Mouse (Mus musculus) small intestine, adult 2 months (tissue): ENCODE results near the gene Fhod1. TPM values are rescaled to one million over a fixed set of nuclear protein-coding genes. Genes with fewer than 3 reads are reported as not detected.
A peak's percentile ranks its signal among the peaks of the same experiment; 100 is the strongest.

Experiments
- H3K27ac ChIP-seq: fragments of 200-500 bp; 2 replicates; pipeline ENCODE4 v1.5.1; 2012; ENCODE audit warnings: low read depth, low read length, control low read depth, inconsistent platforms; ENCODE audit not compliant: insufficient read depth
- H3K27me3 ChIP-seq: fragments of 200-500 bp; 2 replicates; pipeline ENCODE4 v1.6.1; 2012; ENCODE audit warnings: mild to moderate bottlenecking, moderate library complexity, low read length, inconsistent platforms; ENCODE audit not compliant: control insufficient read depth, insufficient read depth
- H3K36me3 ChIP-seq: fragments of 200-500 bp; 2 replicates; pipeline ENCODE4 v1.6.1; 2012; ENCODE audit warnings: mild to moderate bottlenecking, low read length, control low read depth, inconsistent platforms; ENCODE audit not compliant: control insufficient read depth, insufficient read depth
- H3K4me1 ChIP-seq: fragments of 200-500 bp; 2 replicates; pipeline ENCODE4 v1.6.1; 2012; ENCODE audit warnings: low read length, inconsistent platforms, mixed read lengths; ENCODE audit not compliant: control insufficient read depth, insufficient read depth, insufficient read length
- H3K4me3 ChIP-seq: fragments of 200-500 bp; 2 replicates; pipeline ENCODE4 v1.5.1; 2012; ENCODE audit warnings: low read depth, mild to moderate bottlenecking, control low read depth, inconsistent platforms, low read length, moderate library complexity
- CTCF ChIP-seq: fragments of 200-500 bp; IDR thresholded peaks from 2 replicates; pipeline ENCODE4 v1.5.1; 2012; ENCODE audit warnings: low read depth, mild to moderate bottlenecking, control low read depth, inconsistent platforms, low read length, moderate library complexity, mixed read lengths; ENCODE audit not compliant: insufficient replicate concordance, insufficient read length; ENCODE audit errors: extremely low read depth
- POLR2A ChIP-seq: fragments of 200-500 bp; IDR thresholded peaks from 2 replicates; pipeline ENCODE4 v1.6.1; 2012; ENCODE audit warnings: low read depth, mild to moderate bottlenecking, control low read depth, inconsistent platforms, low read length, moderate library complexity
- WGBS: fragments of 180-500 bp; shearing (Covaris S2); methylation state at CpG from one replicate; pipeline ENCODE4 v1.1.7; 2018; 5-methylcytosine and 5-hydroxymethylcytosine counted together
- polyA plus RNA-seq: library from polyadenylated mRNA; depleted of rRNA; stranded (reverse); fragments of >200 nt; gene quantifications from 2 replicates; pipeline ENCODE4 v1.2.3, GENCODE M21; 2012; rRNA removed

Fhod1 gene
- polyA plus RNA-seq, 1 experiment, result 19.6 TPM

DNA sequence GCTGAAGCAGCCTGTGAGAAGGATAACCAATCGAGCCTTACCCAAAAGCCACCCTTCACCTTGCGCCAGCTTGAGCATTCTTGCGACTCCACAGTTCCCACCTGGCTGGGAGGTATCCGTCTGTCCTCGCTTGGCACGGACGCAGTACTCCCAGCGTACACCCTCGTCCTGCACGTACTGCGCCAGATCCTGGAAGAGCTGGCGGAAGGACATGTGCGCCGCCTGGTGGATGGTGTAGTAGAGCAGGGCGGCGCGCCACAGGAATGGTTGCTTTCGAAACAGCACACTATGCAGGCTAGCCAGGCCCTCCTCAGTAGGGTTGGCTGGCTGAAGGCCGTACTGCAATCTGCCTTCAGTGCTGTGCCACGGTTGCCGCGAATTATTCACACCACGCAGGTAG, 64.7 kb downstream of the Fhod1 start:
- TF ChIP-seq POLR2A, result no peak
- TF ChIP-seq CTCF, result peak; percentile 73
- 37% methylated on average over 23 of the region's 23 CpGs for WGBS
- Histone ChIP-seq H3K36me3 (no peaks in the 10 kb centered on the region), H3K27me3 (no peaks in the 10 kb centered on the region), H3K4me1 (peaks cover 13% of the 10 kb centered on the region; the same call in 1 of the 2 replicates), H3K27ac (no peak overlapping the region), H3K4me3 (peak overlapping the region; percentile 17; the same call in 1 of the 2 replicates)

- H3K36me3 ChIP-seq, result no peaks in the 10 kb centered on the region
- H3K27ac ChIP-seq, result no peak overlapping the region
- TF ChIP-seq CTCF (no peak), POLR2A (no peak)
- peaks cover 4% of the 10 kb centered on the region; the same call in 1 of the 2 replicates for H3K27me3 ChIP-seq
- WGBS, result 88% methylated on average over 4 of the region's 4 CpGs
- peaks cover 13% of the 10 kb centered on the region; the same call in 1 of the 2 replicates for H3K4me1 ChIP-seq
- H3K4me3 ChIP-seq, result no peak overlapping the region
Measured at GRCm38 (mm10) chr8:105282239-105282638, 65.5 kb downstream of the Fhod1 start.

- Histone ChIP-seq H3K27me3 (peaks cover 8% of the 10 kb centered on the region), H3K27ac (no peak overlapping the region), H3K36me3 (no peaks in the 10 kb centered on the region), H3K4me1 (peaks cover 13% of the 10 kb centered on the region; the same call in 1 of the 2 replicates), H3K4me3 (no peak overlapping the region)
- no peak for TF ChIP-seq CTCF
- no peak for TF ChIP-seq POLR2A
- WGBS, result 92% methylated on average over 12 of the region's 12 CpGs
Measured at GRCm38 (mm10) chr8:105281821-105282220, 65.9 kb downstream of the Fhod1 start.

- Histone ChIP-seq H3K27me3 (peaks cover 11% of the 10 kb centered on the region), H3K36me3 (no peaks in the 10 kb centered on the region), H3K27ac (no peak overlapping the region), H3K4me1 (peaks cover 19% of the 10 kb centered on the region), H3K4me3 (no peak overlapping the region)
- TF ChIP-seq CTCF (no peak), POLR2A (no peak)
- WGBS, result 82% methylated on average over 3 of the region's 3 CpGs
Measured at GRCm38 (mm10) chr8:105280567-105280966, 67.2 kb downstream of the Fhod1 start.

Other genes starting within 250 kb of the Fhod1 start
- gene Ces4a, start 216.2 kb downstream of the Fhod1 start, polyA plus RNA-seq, result not detected in 2 replicates
- 2.3 and 2.9 TPM in 2 replicates for gene Cbfb, start 177.3 kb downstream of the Fhod1 start, polyA plus RNA-seq
- 6.3 and 9.4 TPM in 2 replicates for gene D230025D16Rik, start 122.8 kb downstream of the Fhod1 start, polyA plus RNA-seq
- gene B3gnt9, start 92.8 kb downstream of the Fhod1 start, polyA plus RNA-seq, result 8.6 and 13.8 TPM in 2 replicates
- 62.7 and 112 TPM in 2 replicates for gene Tradd, start 83.3 kb downstream of the Fhod1 start, polyA plus RNA-seq
- 12.4 and 34.9 TPM in 2 replicates for gene Fbxl8, start 83.3 kb downstream of the Fhod1 start, polyA plus RNA-seq
- 1.2 and 1.3 TPM in 2 replicates for gene Hsf4, start 78.2 kb downstream of the Fhod1 start, polyA plus RNA-seq
- 0.52 and 1.1 TPM in 2 replicates for gene Nol3, start 71.8 kb downstream of the Fhod1 start, polyA plus RNA-seq
- 1.6 and 2.6 TPM in 2 replicates for gene 4931428F04Rik, start 58.1 kb downstream of the Fhod1 start, polyA plus RNA-seq
- 2.1 and 3.1 TPM in 2 replicates for gene Exoc3l, start 51.9 kb downstream of the Fhod1 start, polyA plus RNA-seq
- gene E2f4, start 50.3 kb downstream of the Fhod1 start, polyA plus RNA-seq, result 81.4 and 152 TPM in 2 replicates
- gene Elmo3, start 42.4 kb downstream of the Fhod1 start, polyA plus RNA-seq, result 39.6 and 107 TPM in 2 replicates
- gene Lrrc29, start 21.7 kb downstream of the Fhod1 start, polyA plus RNA-seq, result 2.7 and 6.9 TPM in 2 replicates
- gene Tmem208, start 21.6 kb downstream of the Fhod1 start, polyA plus RNA-seq, result 77.5 and 105 TPM in 2 replicates
- 1.4 and 3.1 TPM in 2 replicates for gene Slc9a5, start 890 bp upstream of the Fhod1 start, polyA plus RNA-seq
- gene Plekhg4, start 25.3 kb upstream of the Fhod1 start, polyA plus RNA-seq, result 0.14 and 0.41 TPM in 2 replicates
- not detected in 2 replicates for gene Kctd19, start 65.5 kb upstream of the Fhod1 start, polyA plus RNA-seq
- gene Lrrc36, start 65.6 kb upstream of the Fhod1 start, polyA plus RNA-seq, result 0.06 TPM in 1 of 2 replicates, not detected in the other
- gene Tppp3, start 123.6 kb upstream of the Fhod1 start, polyA plus RNA-seq, result 36.9 and 60.5 TPM in 2 replicates
- gene Zdhhc1, start 148.9 kb upstream of the Fhod1 start, polyA plus RNA-seq, result 14.8 and 15.2 TPM in 2 replicates
- gene Hsd11b2, start 170.8 kb upstream of the Fhod1 start, polyA plus RNA-seq, result 5.0 and 12.2 TPM in 2 replicates
- 41.9 and 70.8 TPM in 2 replicates for gene Atp6v0d1, start 218.1 kb upstream of the Fhod1 start, polyA plus RNA-seq